Mouse (Mus musculus): ENCODE results near the gene Wasl.

DNA sequence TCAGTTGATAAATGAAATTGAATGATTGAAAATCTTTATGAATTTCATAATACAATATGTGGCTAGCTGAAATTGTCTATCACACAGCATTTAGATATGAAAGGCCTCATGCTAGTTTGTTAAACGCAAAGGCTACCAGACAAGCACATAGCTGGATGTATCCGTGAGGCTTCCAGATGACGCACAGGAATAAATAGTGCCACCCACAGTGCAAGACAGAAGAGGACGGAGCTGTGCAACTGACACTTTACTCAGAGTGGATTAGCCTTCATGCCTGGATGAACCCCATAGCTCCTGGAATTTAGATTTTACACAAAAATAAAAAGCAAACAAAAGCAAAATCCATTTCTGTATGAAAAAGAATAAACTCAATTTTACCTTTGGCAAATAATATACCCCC lies 50.9 kb downstream of the Wasl start:
- no peak for TF ChIP-seq CTCF (IDR thresholded peaks at IDR 0.05; ENCODE audit: low read depth, low read length)
- no peak for TF ChIP-seq POLR2A (IDR thresholded peaks at IDR 0.05; ENCODE audit: insufficient read depth, low read length)
- TF ChIP-seq EP300 (IDR thresholded peaks at IDR 0.05; ENCODE audit: insufficient read depth, low read depth, low read length) = no peak
